Mouse (Mus musculus): ENCODE measurements around the gene Mrtfa. TPM values are rescaled to one million over a fixed set of nuclear protein-coding genes. Genes with fewer than 3 reads are reported as not detected.

Gene Mrtfa
- total RNA-seq (2014; rRNA removed) (32.1 and 54.8 TPM in 2 replicates), polyA plus RNA-seq (2015; fragmentation: Nextera tagmentation; extraction: Ambion mirVana) (19.3 and 22.6 TPM in 2 replicates)

- WGBS: under 1% methylated on average over 46 of the region's 48 CpGs
- ATAC-seq: peak; percentile 100
These were observed at the start of gene Mrtfa for GRCm38 (mm10) chr15:81190630-81191178. Gene Mrtfa, minus strand, starts transcription at chr15:81190757.

GRCm38 (mm10) chr15:81239794-81240343 is 49.3 kb upstream of the Mrtfa start:
- no peaks in the 10 kb centered on the region for H3K9me3 ChIP-seq (ENCODE audit: low read length)
- no peak for DNase-seq (ENCODE audit: low spot score)
- no peak overlapping the region for H3K4me2 ChIP-seq (ENCODE audit: low read depth, low read length)
- no peaks in the 10 kb centered on the region for H3K27me3 ChIP-seq (ENCODE audit: insufficient read depth, low read length)
- peaks cover 5% of the 10 kb centered on the region; the same call in 1 of the 2 replicates for H3K4me1 ChIP-seq (ENCODE audit: insufficient read depth, low read length)
- H3K36me3 ChIP-seq (ENCODE audit: insufficient read depth, low read length): no peaks in the 10 kb centered on the region
- H3K4me3 ChIP-seq (ENCODE audit: low read length): no peak overlapping the region
- H3K9ac ChIP-seq (replicated peaks; ENCODE audit: low read length): no peak overlapping the region
- TF ChIP-seq CTCF (IDR thresholded peaks at IDR 0.05; ENCODE audit: low read depth): no peak
- no peak overlapping the region for H3K27ac ChIP-seq
- WGBS: 59% methylated on average over 13 of the region's 13 CpGs
- no peak for ATAC-seq

More at GRCm38 (mm10) chr15:81190630-81191178, at the start of gene Mrtfa:
- Histone ChIP-seq H3K9me3 (ENCODE audit: low read length) (no peaks in the 10 kb centered on the region), H3K27ac (peak within 1 kb of the TSS; percentile 62), H3K4me2 (ENCODE audit: low read depth, low read length) (peak within 1 kb of the TSS; percentile 68), H3K4me1 (ENCODE audit: insufficient read depth, low read length) (peaks cover 9% of the 10 kb centered on the region; the same call in 1 of the 2 replicates), H3K9ac (replicated peaks; ENCODE audit: low read length) (peak within 1 kb of the TSS; percentile 73), H3K4me3 (ENCODE audit: low read length) (peak within 1 kb of the TSS; percentile 85), H3K27me3 (ENCODE audit: insufficient read depth, low read length) (no peaks in the 10 kb centered on the region), H3K36me3 (ENCODE audit: insufficient read depth, low read length) (no peaks in the 10 kb centered on the region)
- peak; percentile 99 for DNase-seq (ENCODE audit: low spot score)
- TF ChIP-seq CTCF (IDR thresholded peaks at IDR 0.05; ENCODE audit: low read depth): peak; percentile 14; the same call in 1 of the 2 replicates

GRCm38 (mm10) chr15:81239261-81239660 is 48.7 kb upstream of the Mrtfa start:
- TF ChIP-seq CTCF (IDR thresholded peaks at IDR 0.05; ENCODE audit: low read depth): peak; percentile 68
- 35% methylated on average over 7 of the region's 7 CpGs for WGBS
- peaks cover 9% of the 10 kb centered on the region for H3K4me1 ChIP-seq (ENCODE audit: insufficient read depth, low read length)
- DNase-seq (ENCODE audit: low spot score) (peak; percentile 61), ATAC-seq (no peak)
- no peak overlapping the region for H3K4me3 ChIP-seq (ENCODE audit: low read length)
- H3K9ac ChIP-seq (replicated peaks; ENCODE audit: low read length): no peak overlapping the region
- no peaks in the 10 kb centered on the region for H3K27me3 ChIP-seq (ENCODE audit: insufficient read depth, low read length)
- no peaks in the 10 kb centered on the region for H3K36me3 ChIP-seq (ENCODE audit: insufficient read depth, low read length)
- no peaks in the 10 kb centered on the region for H3K9me3 ChIP-seq (ENCODE audit: low read length)
- no peak overlapping the region for H3K4me2 ChIP-seq (ENCODE audit: low read depth, low read length)
- H3K27ac ChIP-seq: no peak overlapping the region

GRCm38 (mm10) chr15:81237471-81237870 is 46.9 kb upstream of the Mrtfa start:
- H3K9ac ChIP-seq (replicated peaks; ENCODE audit: low read length): no peak overlapping the region
- H3K9me3 ChIP-seq (ENCODE audit: low read length): no peaks in the 10 kb centered on the region
- H3K36me3 ChIP-seq (ENCODE audit: insufficient read depth, low read length): no peaks in the 10 kb centered on the region
- TF ChIP-seq CTCF (IDR thresholded peaks at IDR 0.05; ENCODE audit: low read depth): no peak
- no peaks in the 10 kb centered on the region for H3K27me3 ChIP-seq (ENCODE audit: insufficient read depth, low read length)
- no peak overlapping the region for H3K4me2 ChIP-seq (ENCODE audit: low read depth, low read length)
- ATAC-seq: no peak
- 89% methylated on average over 18 of the region's 18 CpGs for WGBS
- no peak overlapping the region for H3K4me3 ChIP-seq (ENCODE audit: low read length)
- H3K27ac ChIP-seq: no peak overlapping the region
- no peak for DNase-seq (ENCODE audit: low spot score)
- H3K4me1 ChIP-seq (ENCODE audit: insufficient read depth, low read length): peaks cover 9% of the 10 kb centered on the region

- H3K4me2 ChIP-seq (ENCODE audit: low read depth, low read length): peak overlapping the region; percentile 73
- peak overlapping the region; percentile 43; the same call in 1 of the 2 replicates for H3K27ac ChIP-seq
- DNase-seq (ENCODE audit: low spot score) (peak; percentile 9), ATAC-seq (no peak)
- WGBS: 5% methylated on average over 8 of the region's 8 CpGs
- no peaks in the 10 kb centered on the region for H3K36me3 ChIP-seq (ENCODE audit: insufficient read depth, low read length)
- H3K9ac ChIP-seq (replicated peaks; ENCODE audit: low read length): peak overlapping the region; percentile 54
- no peaks in the 10 kb centered on the region for H3K9me3 ChIP-seq (ENCODE audit: low read length)
- no peak for TF ChIP-seq CTCF (IDR thresholded peaks at IDR 0.05; ENCODE audit: low read depth)
- peak overlapping the region; percentile 43 for H3K4me3 ChIP-seq (ENCODE audit: low read length)
- peaks cover 9% of the 10 kb centered on the region for H3K4me1 ChIP-seq (ENCODE audit: insufficient read depth, low read length)
- H3K27me3 ChIP-seq (ENCODE audit: insufficient read depth, low read length): no peaks in the 10 kb centered on the region
These were observed 45.5 kb upstream of the Mrtfa start for GRCm38 (mm10) chr15:81236062-81236461.

- no peaks in the 10 kb centered on the region for H3K27me3 ChIP-seq (ENCODE audit: insufficient read depth, low read length)
- under 1% methylated on average over 25 of the region's 25 CpGs for WGBS
- peak within 1 kb of the TSS; percentile 73 for H3K4me2 ChIP-seq (ENCODE audit: low read depth, low read length)
- peaks cover 9% of the 10 kb centered on the region for H3K4me1 ChIP-seq (ENCODE audit: insufficient read depth, low read length)
- peak within 1 kb of the TSS; percentile 43 for H3K4me3 ChIP-seq (ENCODE audit: low read length)
- peak; percentile 84 for DNase-seq (ENCODE audit: low spot score)
- H3K27ac ChIP-seq: peak within 1 kb of the TSS; percentile 43; the same call in 1 of the 2 replicates
- TF ChIP-seq CTCF (IDR thresholded peaks at IDR 0.05; ENCODE audit: low read depth): peak; percentile 65
- ATAC-seq: peak; percentile 89
- no peaks in the 10 kb centered on the region for H3K9me3 ChIP-seq (ENCODE audit: low read length)
- no peaks in the 10 kb centered on the region for H3K36me3 ChIP-seq (ENCODE audit: insufficient read depth, low read length)
- H3K9ac ChIP-seq (replicated peaks; ENCODE audit: low read length): peak within 1 kb of the TSS; percentile 54
These were observed 44.7 kb upstream of the Mrtfa start, which contains the start of gene Mchr1 for GRCm38 (mm10) chr15:81235086-81235920. Gene Mchr1, plus strand, starts transcription at chr15:81235499.

Measured in hindbrain, postnatal 0 days (tissue).